Mouse (Mus musculus) neural tube, embryonic 15.5 days (tissue): ENCODE results near the gene Slc1a7. TPM values are rescaled to one million over a fixed set of nuclear protein-coding genes. Genes with fewer than 3 reads are reported as not detected.

Source experiments
- ATAC-seq: fragments of 200-750 bp; cut with Nextera tagmentation; 2 replicates; pipeline ENCODE4 v1.8.0; 2017; ENCODE audit warnings: mild to moderate bottlenecking, moderate TSS enrichment, moderate library complexity; ENCODE audit not compliant: low FRiP score
- H3K27ac ChIP-seq: fragments of 300-500 bp; sonication (generic); replicated peaks from 2 replicates; pipeline ENCODE4 v1.5.1; 2015; ENCODE audit warnings: mild to moderate bottlenecking, inconsistent platforms
- H3K27me3 ChIP-seq: fragments of 300-500 bp; sonication (generic); replicated peaks from 2 replicates; pipeline ENCODE4 v1.6.1; 2015; ENCODE audit warnings: inconsistent platforms
- H3K36me3 ChIP-seq: fragments of 300-500 bp; sonication (generic); 2 replicates; pipeline ENCODE4 v1.6.1; 2015; ENCODE audit warnings: inconsistent platforms
- H3K4me1 ChIP-seq: fragments of 300-500 bp; sonication (generic); 2 replicates; pipeline ENCODE4 v1.6.1; 2015; ENCODE audit warnings: inconsistent platforms
- H3K4me2 ChIP-seq: fragments of 300-500 bp; sonication (generic); 2 replicates; pipeline ENCODE4 v1.6.1; 2015; ENCODE audit warnings: inconsistent platforms, mild to moderate bottlenecking, moderate library complexity
- H3K4me3 ChIP-seq: fragments of 300-500 bp; sonication (generic); replicated peaks from 2 replicates; pipeline ENCODE4 v1.5.1; 2015; ENCODE audit warnings: mild to moderate bottlenecking, inconsistent platforms
- H3K9ac ChIP-seq: fragments of 300-500 bp; sonication (generic); replicated peaks from 2 replicates; pipeline ENCODE4 v1.6.1; 2015; ENCODE audit warnings: mild to moderate bottlenecking, inconsistent platforms
- H3K9me3 ChIP-seq: fragments of 300-500 bp; sonication (generic); replicated peaks from 2 replicates; pipeline ENCODE4 v1.6.1; 2016; ENCODE audit warnings: inconsistent platforms
- WGBS: fragments of 180-500 bp; shearing (Covaris S2); methylation state at CpG from one replicate; pipeline ENCODE4 v1.1.7; 2015; ENCODE audit warnings: mixed read lengths; 5-methylcytosine and 5-hydroxymethylcytosine counted together
- polyA plus RNA-seq: library from polyadenylated mRNA; unstranded; fragments of >200 nt; fragmentation: Nextera tagmentation; extraction: Ambion mirVana; gene quantifications from 2 replicates; pipeline ENCODE4 v1.2.1, GENCODE M21; 2015

Gene Slc1a7
- polyA plus RNA-seq, 1 experiment from 2014 or later, result not detected

DNA sequence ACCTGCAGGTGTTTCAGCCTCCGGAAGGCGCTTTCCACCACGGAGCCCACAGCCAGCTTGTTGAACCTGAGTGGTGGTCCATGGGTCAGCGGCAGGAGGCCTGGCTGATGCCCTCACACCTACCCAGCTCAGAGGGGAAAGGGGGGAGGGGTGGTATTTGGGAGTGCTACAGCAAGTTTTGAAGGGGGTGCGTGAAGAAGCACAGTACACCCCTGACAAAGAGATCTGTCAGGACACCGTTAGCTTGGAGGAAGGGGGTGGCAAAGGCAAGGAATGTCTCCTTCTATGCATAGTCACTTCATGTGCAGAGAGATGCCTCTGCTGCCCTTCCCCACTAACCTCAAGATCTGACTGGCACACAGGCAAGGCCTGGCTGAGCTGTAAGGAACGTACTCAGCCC is 49.7 kb downstream of the Slc1a7 start:
- Histone ChIP-seq H3K4me1 (no peaks in the 10 kb centered on the region), H3K4me3 (no peak overlapping the region), H3K9ac (no peak overlapping the region), H3K36me3 (no peaks in the 10 kb centered on the region), H3K9me3 (no peaks in the 10 kb centered on the region), H3K4me2 (no peak overlapping the region), H3K27me3 (no peaks in the 10 kb centered on the region), H3K27ac (no peak overlapping the region)
- 86% methylated on average over 7 of the region's 7 CpGs for WGBS
- ATAC-seq, result no peak

DNA sequence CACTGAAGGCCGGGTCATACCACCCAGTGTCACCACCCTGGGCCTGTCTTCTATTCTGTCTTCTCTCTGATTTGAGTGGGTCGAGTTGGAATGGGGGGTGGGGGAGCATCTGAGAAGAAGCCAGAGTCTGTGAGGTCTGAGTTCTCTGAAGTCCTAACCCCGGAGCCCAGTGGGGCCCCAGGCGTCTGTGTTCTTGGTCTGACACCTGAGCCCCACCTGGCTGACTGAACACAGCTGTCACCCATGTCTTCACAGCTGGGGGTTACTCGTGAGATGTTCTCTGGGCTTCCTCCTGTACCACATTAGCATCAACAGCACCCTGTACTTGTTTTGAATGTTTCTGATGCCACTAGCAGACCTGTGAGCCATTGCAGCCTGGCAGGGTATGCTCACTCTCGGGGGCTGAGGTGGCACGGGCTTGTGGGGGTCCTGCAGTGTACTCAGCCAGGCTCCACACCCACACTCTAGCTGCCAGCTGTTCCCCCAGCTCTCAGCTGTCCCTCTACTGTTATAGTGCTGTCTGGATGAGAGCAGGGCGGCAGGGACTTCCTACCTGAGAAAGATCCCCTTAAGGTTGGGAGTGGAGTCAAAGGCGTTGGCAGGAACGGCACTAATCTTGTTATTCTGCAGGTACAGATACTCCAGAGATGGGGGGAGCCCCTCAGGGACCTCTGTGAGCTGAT is 50.2 kb downstream of the Slc1a7 start:
- no peaks in the 10 kb centered on the region for H3K9me3 ChIP-seq
- no peak overlapping the region for H3K9ac ChIP-seq
- H3K36me3 ChIP-seq, result no peaks in the 10 kb centered on the region
- no peak for ATAC-seq
- H3K27ac ChIP-seq, result no peak overlapping the region
- WGBS, result 73% methylated on average over 10 of the region's 10 CpGs
- no peaks in the 10 kb centered on the region for H3K27me3 ChIP-seq
- H3K4me2 ChIP-seq, result no peak overlapping the region
- H3K4me1 ChIP-seq, result no peaks in the 10 kb centered on the region
- no peak overlapping the region for H3K4me3 ChIP-seq

- WGBS, result 63% methylated on average over 14 of the region's 14 CpGs
- Histone ChIP-seq H3K27me3 (no peaks in the 10 kb centered on the region), H3K9me3 (no peaks in the 10 kb centered on the region), H3K4me1 (no peaks in the 10 kb centered on the region), H3K36me3 (no peaks in the 10 kb centered on the region), H3K9ac (no peak overlapping the region), H3K4me3 (no peak overlapping the region), H3K27ac (no peak overlapping the region), H3K4me2 (no peak overlapping the region)
- no peak for ATAC-seq
These were observed 51.1 kb downstream of the Slc1a7 start for GRCm38 (mm10) chr4:108018961-108019921.

DNA sequence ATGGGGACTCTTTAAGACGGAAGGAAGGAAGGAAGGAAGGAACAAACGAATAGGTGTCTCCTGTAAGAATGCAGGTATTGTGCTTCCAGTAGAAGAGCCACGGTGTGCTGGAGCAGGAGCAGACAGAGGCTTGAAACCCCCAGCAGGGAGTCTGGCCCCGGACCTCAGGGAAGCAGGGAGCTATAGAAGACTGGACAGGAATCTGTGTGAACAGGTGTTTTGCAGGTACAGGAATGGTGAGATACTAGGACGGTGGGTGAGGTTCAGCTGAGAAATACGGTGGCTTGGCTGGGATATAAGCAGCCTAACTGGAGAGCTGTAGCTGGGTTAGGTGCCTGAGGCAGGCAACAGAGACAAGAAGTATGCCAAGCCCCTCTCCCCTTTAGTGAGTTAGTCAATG is 52.0 kb downstream of the Slc1a7 start:
- H3K27me3 ChIP-seq, result no peaks in the 10 kb centered on the region
- no peak overlapping the region for H3K9ac ChIP-seq
- H3K4me2 ChIP-seq, result no peak overlapping the region
- no peak overlapping the region for H3K27ac ChIP-seq
- no peaks in the 10 kb centered on the region for H3K9me3 ChIP-seq
- 89% methylated on average over 6 of the region's 6 CpGs for WGBS
- no peaks in the 10 kb centered on the region for H3K4me1 ChIP-seq
- H3K36me3 ChIP-seq, result no peaks in the 10 kb centered on the region
- no peak for ATAC-seq
- H3K4me3 ChIP-seq, result no peak overlapping the region

GRCm38 (mm10) chr4:108023186-108023585 is 55.1 kb downstream of the Slc1a7 start:
- no peaks in the 10 kb centered on the region; the same call in 1 of the 2 replicates for H3K27me3 ChIP-seq
- no peak overlapping the region for H3K9ac ChIP-seq
- no peaks in the 10 kb centered on the region for H3K36me3 ChIP-seq
- 91% methylated on average over 4 of the region's 4 CpGs for WGBS
- H3K4me3 ChIP-seq, result no peak overlapping the region
- no peak overlapping the region for H3K27ac ChIP-seq
- H3K4me2 ChIP-seq, result no peak overlapping the region
- no peaks in the 10 kb centered on the region for H3K4me1 ChIP-seq
- no peaks in the 10 kb centered on the region for H3K9me3 ChIP-seq
- no peak for ATAC-seq

DNA sequence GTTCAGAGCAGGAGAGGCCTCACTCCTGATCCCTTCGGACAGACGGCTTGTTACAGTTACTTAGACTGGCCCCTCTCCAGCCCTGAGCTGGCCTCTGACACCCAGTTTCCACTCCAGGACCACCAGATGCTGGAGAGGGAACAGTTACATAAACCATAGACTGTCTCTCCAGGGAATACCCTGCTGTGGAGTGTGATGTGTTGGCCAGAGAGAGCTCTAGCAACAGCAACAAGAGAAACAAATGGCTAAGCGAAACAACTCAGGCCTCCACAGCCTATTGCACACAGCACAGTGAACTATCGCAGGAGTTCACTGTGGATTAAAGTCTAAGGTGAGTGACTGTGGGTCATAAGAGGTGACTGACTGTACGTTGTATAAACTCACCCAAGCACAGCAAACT is 56.5 kb downstream of the Slc1a7 start:
- no peak for ATAC-seq

GRCm38 (mm10) chr4:108025269-108025668 is 57.1 kb downstream of the Slc1a7 start:
- no peaks in the 10 kb centered on the region for H3K36me3 ChIP-seq
- whole genome bisulfite sequencing, result 5% methylated on average over 10 of the region's 10 CpGs
- H3K4me2 ChIP-seq, result no peak overlapping the region
- H3K27ac ChIP-seq, result no peak overlapping the region
- no peak for ATAC-seq
- H3K27me3 ChIP-seq, result peaks cover 14% of the 10 kb centered on the region
- no peaks in the 10 kb centered on the region for H3K4me1 ChIP-seq
- no peak overlapping the region for H3K9ac ChIP-seq
- H3K9me3 ChIP-seq, result no peaks in the 10 kb centered on the region
- H3K4me3 ChIP-seq, result no peak overlapping the region

More for the DNA sequence above, 56.5 kb downstream of the Slc1a7 start:
- WGBS, result 68% methylated on average over 5 of the region's 5 CpGs
- Histone ChIP-seq H3K27me3 (peaks cover 8% of the 10 kb centered on the region), H3K4me1 (no peaks in the 10 kb centered on the region), H3K9me3 (no peaks in the 10 kb centered on the region), H3K4me2 (no peak overlapping the region), H3K27ac (no peak overlapping the region), H3K9ac (no peak overlapping the region), H3K36me3 (no peaks in the 10 kb centered on the region), H3K4me3 (no peak overlapping the region)

DNA sequence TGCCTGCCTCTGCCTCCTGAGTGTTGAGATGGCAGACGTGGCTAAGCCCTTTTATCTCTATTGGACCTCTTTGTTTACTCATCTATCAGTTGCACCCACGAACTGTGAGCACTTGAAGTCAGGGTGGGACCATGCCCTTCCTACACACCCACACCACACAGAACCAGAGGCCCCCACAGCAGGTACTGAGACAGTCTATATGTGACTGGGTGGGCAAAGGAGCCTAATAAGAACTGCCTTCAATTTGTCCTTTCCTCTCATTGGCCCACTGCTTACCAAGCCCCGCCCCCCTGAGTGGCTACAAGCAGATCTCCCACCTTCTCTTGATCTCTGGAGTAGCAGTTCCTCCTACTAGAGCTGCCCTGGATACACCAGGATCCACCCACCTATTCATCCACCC is 58.1 kb downstream of the Slc1a7 start:
- peaks cover 23% of the 10 kb centered on the region for H3K27me3 ChIP-seq
- H3K9me3 ChIP-seq, result no peaks in the 10 kb centered on the region
- no peaks in the 10 kb centered on the region for H3K36me3 ChIP-seq
- WGBS, result 39% methylated on average over 3 of the region's 3 CpGs
- H3K4me3 ChIP-seq, result no peak overlapping the region
- peaks cover 7% of the 10 kb centered on the region for H3K4me1 ChIP-seq
- H3K4me2 ChIP-seq, result no peak overlapping the region
- no peak overlapping the region for H3K9ac ChIP-seq
- no peak for ATAC-seq
- no peak overlapping the region for H3K27ac ChIP-seq

DNA sequence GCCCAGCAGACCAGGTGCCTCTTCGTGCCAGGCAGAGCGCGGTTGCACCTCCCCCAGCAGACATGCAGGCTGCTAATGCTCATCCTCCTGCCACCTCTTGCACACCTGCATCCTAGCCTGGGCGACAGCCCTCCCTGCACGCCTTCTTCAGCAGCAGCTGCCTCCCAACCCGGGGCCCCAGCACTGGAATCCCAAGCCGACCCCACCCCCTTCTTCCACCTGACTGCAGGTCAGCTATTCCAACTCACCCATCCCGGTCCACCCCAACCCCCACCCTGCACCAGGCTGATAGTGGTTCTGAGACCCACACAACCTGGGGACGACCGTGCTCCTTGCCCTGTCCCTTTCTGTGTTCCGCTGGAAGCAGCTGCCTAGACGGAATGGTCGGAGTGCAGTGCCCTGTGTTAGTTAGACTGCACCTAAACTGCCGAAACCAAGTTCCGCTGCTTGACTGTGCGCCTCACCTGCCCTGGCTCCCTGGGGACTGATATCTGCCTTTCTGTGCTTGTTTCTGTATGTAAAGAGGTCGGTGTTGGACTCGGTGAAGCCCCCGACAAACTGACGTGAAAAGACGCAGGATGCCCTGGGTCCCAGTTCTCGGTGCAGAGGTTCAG is 62.9 kb downstream of the Slc1a7 start:
- peaks cover 48% of the 10 kb centered on the region for H3K27me3 ChIP-seq
- no peaks in the 10 kb centered on the region for H3K9me3 ChIP-seq
- peak overlapping the region; percentile 58 for H3K9ac ChIP-seq
- no peak for ATAC-seq
- no peaks in the 10 kb centered on the region for H3K36me3 ChIP-seq
- 4% methylated on average over 22 of the region's 22 CpGs for WGBS
- H3K27ac ChIP-seq, result no peak overlapping the region
- H3K4me2 ChIP-seq, result peak overlapping the region; percentile 100
- peaks cover 20% of the 10 kb centered on the region for H3K4me1 ChIP-seq
- H3K4me3 ChIP-seq, result peak overlapping the region; percentile 58

- Histone ChIP-seq H3K27me3 (peaks cover 48% of the 10 kb centered on the region), H3K9ac (peak overlapping the region; percentile 58), H3K4me3 (peak overlapping the region; percentile 58), H3K9me3 (no peaks in the 10 kb centered on the region), H3K4me1 (peaks cover 20% of the 10 kb centered on the region), H3K36me3 (no peaks in the 10 kb centered on the region), H3K27ac (no peak overlapping the region), H3K4me2 (peak overlapping the region; percentile 100)
- under 1% methylated on average over 75 of the region's 86 CpGs for WGBS
- ATAC-seq, result peak; percentile 55; the same call in 1 of the 2 replicates
These were observed 63.6 kb downstream of the Slc1a7 start for GRCm38 (mm10) chr4:108031502-108032351.

- no peak for ATAC-seq
- no peak overlapping the region; the same call in none of the 2 replicates for H3K9ac ChIP-seq
- 32% methylated on average over 11 of the region's 11 CpGs for WGBS
These were observed 64.3 kb downstream of the Slc1a7 start for GRCm38 (mm10) chr4:108032352-108032849.

More at GRCm38 (mm10) chr4:108032352-108032849, 64.3 kb downstream of the Slc1a7 start:
- Histone ChIP-seq H3K27ac (no peak overlapping the region), H3K9me3 (no peaks in the 10 kb centered on the region), H3K27me3 (peaks cover 48% of the 10 kb centered on the region), H3K36me3 (no peaks in the 10 kb centered on the region), H3K4me3 (peak overlapping the region; percentile 58), H3K4me1 (peaks cover 20% of the 10 kb centered on the region), H3K4me2 (peak overlapping the region; percentile 100)
